ENCODE assay signal across 8 mouse cellular contexts in the genomic region with DNA sequence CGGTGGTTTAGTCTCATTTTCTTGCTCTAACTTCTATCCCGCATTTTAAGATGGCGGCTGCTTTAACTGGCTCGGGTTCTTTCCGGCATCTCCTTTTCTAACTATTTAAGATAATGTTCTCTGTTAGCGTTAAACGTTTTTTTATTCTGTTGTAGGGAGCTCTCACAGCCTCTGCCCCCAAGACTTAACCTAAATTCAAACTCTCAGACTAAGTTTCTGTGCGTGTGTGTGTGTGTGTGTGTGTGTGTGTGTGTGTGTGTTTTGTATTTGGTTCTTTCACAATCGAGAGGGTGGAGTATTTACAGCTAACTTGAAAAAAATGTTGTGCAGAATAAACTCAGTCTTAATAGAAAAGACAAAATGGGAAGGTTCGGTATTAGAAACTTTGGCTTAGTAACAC. TPM values are rescaled to one million over a fixed set of nuclear protein-coding genes. Genes with fewer than 3 reads are reported as not detected.
DNase-seq lines count a peak whose midpoint lies in the region; ATAC-seq and TF ChIP-seq lines count a peak whose summit lies in the region.

No protein-coding gene starts in this region.

- intact Hi-C loops in gastrocnemius, adult 2 months (cut with DNase I): no loop called here

- WGBS in limb, embryonic 10.5 days: 73% methylated on average over 10 of the region's 10 CpGs
- WGBS in stomach, embryonic 14.5 days: 24% methylated on average over 10 of the region's 10 CpGs

- ATAC-seq in stomach, embryonic 14.5 days (ENCODE audit: insufficient number of reproducible peaks, insufficient read depth, low FRiP score, low read depth): no peak

- peaks cover 54% of the 10 kb centered on the region for H3K36me3 ChIP-seq in limb, embryonic 10.5 days
- H3K36me3 ChIP-seq in stomach, embryonic 14.5 days (ENCODE audit: control insufficient read depth, insufficient read depth, low read length): no peaks in the 10 kb centered on the region; the same call in 1 of the 2 replicates

- TF ChIP-seq CTCF in gastrocnemius, adult 2 months (IDR thresholded peaks at IDR 0.05): no peak

- H3K27me3 ChIP-seq in limb, embryonic 10.5 days (ENCODE audit: low read depth, poor library complexity, severe bottlenecking): no peaks in the 10 kb centered on the region
- H3K27me3 ChIP-seq in stomach, embryonic 14.5 days (ENCODE audit: control insufficient read depth, insufficient read depth, low read length): no peaks in the 10 kb centered on the region

- no peak overlapping the region for H3K9ac ChIP-seq in stomach, embryonic 14.5 days (replicated peaks; ENCODE audit: low read depth, low read length)

- peak overlapping the region; percentile 87 for H3K4me2 ChIP-seq in stomach, embryonic 14.5 days (replicated peaks; ENCODE audit: low read depth, low read length)

- H3K9me3 ChIP-seq in limb, embryonic 10.5 days (replicated peaks): no peaks in the 10 kb centered on the region
- no peaks in the 10 kb centered on the region for H3K9me3 ChIP-seq in stomach, embryonic 14.5 days (ENCODE audit: control insufficient read depth, low read depth, low read length)

- no peak for DNase-seq in gastrocnemius, adult 2 months
- no peak for DNase-seq in gastrocnemius, postnatal 4 days (ENCODE audit: low spot score in 2 of 2)
- peak; percentile 8 for DNase-seq in urinary bladder, postnatal 14 days (ENCODE audit: low spot score)
- DNase-seq in urinary bladder, adult 18-20 months (ENCODE audit: low spot score in 2 of 2): no peak
- DNase-seq in limb, embryonic 10.5 days (ENCODE audit: low spot score): no peak
- DNase-seq in gastrocnemius, adult 18-20 months (ENCODE audit: low spot score): no peak
- no peak for DNase-seq in embryo, embryonic 10 days (ENCODE audit: low spot score)

- H3K4me3 ChIP-seq in gastrocnemius, adult 2 months: peak overlapping the region; percentile 97
- peak overlapping the region; percentile 99 for H3K4me3 ChIP-seq in limb, embryonic 10.5 days
- peak overlapping the region; percentile 85 for H3K4me3 ChIP-seq in stomach, embryonic 14.5 days (ENCODE audit: low read depth, low read length)

- peak overlapping the region; percentile 99 for H3K27ac ChIP-seq in gastrocnemius, adult 2 months
- no peak overlapping the region for H3K27ac ChIP-seq in limb, embryonic 10.5 days
- H3K27ac ChIP-seq in stomach, embryonic 14.5 days (ENCODE audit: low read length): no peak overlapping the region

- H3K4me1 ChIP-seq in limb, embryonic 10.5 days: peaks cover 27% of the 10 kb centered on the region
- peaks cover 13% of the 10 kb centered on the region; the same call in 1 of the 2 replicates for H3K4me1 ChIP-seq in stomach, embryonic 14.5 days (ENCODE audit: control insufficient read depth, insufficient read depth, low read length)

RNA-seq across cellular contexts. Expression of a gene that starts 2.7 kb away (rescaled TPM):
- total RNA-seq in gastrocnemius, adult 2 months (2021): 100 to 1,000 TPM; 327 TPM
- 100 to 1,000 TPM; 313 to 355 TPM for total RNA-seq in gastrocnemius, postnatal 4 days (2021)
- polyA plus RNA-seq in limb, embryonic 10.5 days (2016; fragmentation: Nextera tagmentation; extraction: Ambion mirVana): 530 and 546 TPM in 2 replicates
- 519 and 542 TPM in 2 replicates for polyA plus RNA-seq in stomach, embryonic 14.5 days (2014; fragmentation: Nextera tagmentation; extraction: Ambion mirVana)
- 100 to 1,000 TPM; 343 to 352 TPM for total RNA-seq in gastrocnemius, adult 18-20 months (2021)

RNA-seq across cellular contexts. Expression of a gene that starts 16.9 kb away (rescaled TPM):
- 10 to 100 TPM; 30.2 to 36.9 TPM for total RNA-seq in gastrocnemius, adult 2 months (2021)
- total RNA-seq in gastrocnemius, postnatal 4 days (2021): 10 to 100 TPM; 17.6 to 21.3 TPM
- 66.4 and 75.3 TPM in 2 replicates for polyA plus RNA-seq in limb, embryonic 10.5 days (2016; fragmentation: Nextera tagmentation; extraction: Ambion mirVana)
- 57.6 and 61.9 TPM in 2 replicates for polyA plus RNA-seq in stomach, embryonic 14.5 days (2014; fragmentation: Nextera tagmentation; extraction: Ambion mirVana)
- 10 to 100 TPM; 32.4 to 34.0 TPM for total RNA-seq in gastrocnemius, adult 18-20 months (2021)

RNA-seq across cellular contexts. Expression of a gene that starts 44.8 kb away (rescaled TPM):
- total RNA-seq in gastrocnemius, adult 2 months (2021): 1 to 10 TPM; 2.3 to 5.6 TPM
- 10 to 100 TPM; 10.9 to 12.7 TPM for total RNA-seq in gastrocnemius, postnatal 4 days (2021)
- 1.9 and 2.5 TPM in 2 replicates for polyA plus RNA-seq in limb, embryonic 10.5 days (2016; fragmentation: Nextera tagmentation; extraction: Ambion mirVana)
- 14.0 and 14.6 TPM in 2 replicates for polyA plus RNA-seq in stomach, embryonic 14.5 days (2014; fragmentation: Nextera tagmentation; extraction: Ambion mirVana)
- 1 to 10 TPM; 3.1 to 4.5 TPM for total RNA-seq in gastrocnemius, adult 18-20 months (2021)
